Mouse (Mus musculus) intestine, postnatal 0 days (tissue): Measurements from ENCODE around the gene Ube3a. TPM values are rescaled to one million over a fixed set of nuclear protein-coding genes. Genes with fewer than 3 reads are reported as not detected.

Experiments
- ATAC-seq: fragments of 200-750 bp; cut with Nextera tagmentation; 2 replicates; pipeline ENCODE4 v1.8.0; 2017; ENCODE audit warnings: mild to moderate bottlenecking, moderate TSS enrichment, moderate library complexity
- H3K27ac ChIP-seq: fragments of 300-500 bp; sonication (generic); 2 replicates; pipeline ENCODE4 v1.5.1; 2014; ENCODE audit warnings: mild to moderate bottlenecking, low read depth, low read length, moderate library complexity
- H3K27me3 ChIP-seq: fragments of 300-500 bp; sonication (generic); replicated peaks from 2 replicates; pipeline ENCODE4 v1.6.1; 2014; ENCODE audit warnings: low read length, mixed read lengths; ENCODE audit not compliant: control insufficient read depth, insufficient read depth
- H3K36me3 ChIP-seq: fragments of 300-500 bp; sonication (generic); 2 replicates; pipeline ENCODE4 v1.6.1; 2014; ENCODE audit warnings: mild to moderate bottlenecking, moderate library complexity; ENCODE audit not compliant: control insufficient read depth, insufficient read depth
- H3K4me1 ChIP-seq: fragments of 300-500 bp; sonication (generic); replicated peaks from 2 replicates; pipeline ENCODE4 v1.6.1; 2014; ENCODE audit warnings: antibody characterized with exemption, low read length, mixed read lengths; ENCODE audit not compliant: control insufficient read depth, insufficient read depth
- H3K4me2 ChIP-seq: fragments of 300-500 bp; sonication (generic); replicated peaks from 2 replicates; pipeline ENCODE4 v1.6.1; 2014; ENCODE audit warnings: low read depth, mild to moderate bottlenecking, moderate library complexity
- H3K4me3 ChIP-seq: fragments of 300-500 bp; sonication (generic); 2 replicates; pipeline ENCODE4 v1.5.1; 2014; ENCODE audit warnings: low read depth, low read length
- H3K9ac ChIP-seq: fragments of 300-500 bp; sonication (generic); 2 replicates; pipeline ENCODE4 v1.6.1; 2014; ENCODE audit warnings: mild to moderate bottlenecking, low read depth, low read length
- H3K9me3 ChIP-seq: fragments of 300-500 bp; sonication (generic); 2 replicates; pipeline ENCODE4 v1.6.1; 2016; ENCODE audit warnings: mixed run types; ENCODE audit not compliant: control insufficient read depth
- CTCF ChIP-seq: sonication (generic); IDR thresholded peaks from 2 replicates; pipeline ENCODE4 v1.5.1; 2016; ENCODE audit warnings: low read depth, mild to moderate bottlenecking, control low read depth, antibody characterized with exemption, moderate library complexity
- WGBS: fragments of 180-500 bp; shearing (Covaris S2); extraction: QIAGEN DNeasy Blood & Tissue Kit; methylation state at CpG from one replicate; pipeline ENCODE4 v1.1.7; 2014; 5-methylcytosine and 5-hydroxymethylcytosine counted together
- polyA plus RNA-seq: library from polyadenylated mRNA; unstranded; fragments of >200 nt; fragmentation: Nextera tagmentation; extraction: Ambion mirVana; gene quantifications from 2 replicates; pipeline ENCODE4 v1.2.1, GENCODE M21; 2015

Gene Ube3a
- polyA plus RNA-seq, 1 experiment from 2014 or later, result 86.7 TPM

DNA sequence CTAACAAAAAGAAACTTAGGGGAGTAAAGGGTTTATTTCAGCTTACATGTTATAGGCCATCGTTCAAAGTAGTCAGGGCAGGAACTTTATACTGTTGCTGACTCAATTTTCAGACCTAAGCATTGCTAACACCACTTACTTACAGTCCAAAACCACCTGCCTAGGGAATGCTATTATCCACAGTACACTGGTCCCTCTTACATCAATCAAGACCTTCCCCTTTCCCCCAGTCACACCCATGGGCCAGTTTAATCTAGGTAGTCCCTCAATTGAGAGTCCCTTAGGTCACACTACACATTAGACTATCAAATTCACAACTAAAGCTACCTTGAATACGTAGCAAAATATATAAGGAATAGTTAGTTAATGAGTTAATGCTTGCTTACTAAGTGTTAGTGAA, 24.8 kb downstream of the Ube3a start:
- H3K36me3 ChIP-seq, result peaks cover 10% of the 10 kb centered on the region; the same call in 1 of the 2 replicates
- no peak overlapping the region for H3K4me2 ChIP-seq
- no peak overlapping the region for H3K27ac ChIP-seq
- no peak for TF ChIP-seq CTCF
- H3K9ac ChIP-seq, result no peak overlapping the region
- H3K4me3 ChIP-seq, result no peak overlapping the region
- no peaks in the 10 kb centered on the region for H3K4me1 ChIP-seq
- no peaks in the 10 kb centered on the region for H3K9me3 ChIP-seq
- no peaks in the 10 kb centered on the region for H3K27me3 ChIP-seq
- no peak for ATAC-seq
- 92% methylated on average over 2 of the region's 2 CpGs for WGBS

DNA sequence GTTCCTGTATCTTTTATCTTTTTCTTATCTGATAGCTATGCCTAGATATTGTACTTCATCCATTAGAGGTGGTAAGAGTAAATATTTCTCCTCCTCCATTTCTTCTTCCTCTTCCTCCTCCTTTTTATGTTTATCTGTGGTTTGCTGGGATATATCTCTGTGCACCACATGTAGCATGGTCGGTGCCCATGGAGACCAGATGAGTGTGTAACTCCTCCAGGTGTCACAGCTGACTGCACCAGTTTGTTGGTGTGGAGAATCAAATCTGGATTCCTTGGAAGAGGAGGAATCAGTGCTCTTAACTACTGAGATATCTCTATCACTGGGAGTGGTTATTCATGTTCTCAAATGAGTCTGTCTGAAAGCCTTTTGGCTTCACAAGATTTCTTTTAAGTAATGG, 37.0 kb downstream of the Ube3a start:
- no peak for ATAC-seq
- 0 out of 2 replicates have a peak, but pooled peaks cover 4% of the 10 kb centered on the region for H3K36me3 ChIP-seq
- 76% methylated on average over 1 of the region's 1 CpGs for WGBS
- no peaks in the 10 kb centered on the region for H3K4me1 ChIP-seq
- no peak overlapping the region for H3K9ac ChIP-seq
- no peak overlapping the region for H3K4me3 ChIP-seq
- no peak overlapping the region for H3K4me2 ChIP-seq
- H3K27me3 ChIP-seq, result no peaks in the 10 kb centered on the region
- H3K9me3 ChIP-seq, result no peaks in the 10 kb centered on the region
- no peak overlapping the region for H3K27ac ChIP-seq
- TF ChIP-seq CTCF, result no peak

DNA sequence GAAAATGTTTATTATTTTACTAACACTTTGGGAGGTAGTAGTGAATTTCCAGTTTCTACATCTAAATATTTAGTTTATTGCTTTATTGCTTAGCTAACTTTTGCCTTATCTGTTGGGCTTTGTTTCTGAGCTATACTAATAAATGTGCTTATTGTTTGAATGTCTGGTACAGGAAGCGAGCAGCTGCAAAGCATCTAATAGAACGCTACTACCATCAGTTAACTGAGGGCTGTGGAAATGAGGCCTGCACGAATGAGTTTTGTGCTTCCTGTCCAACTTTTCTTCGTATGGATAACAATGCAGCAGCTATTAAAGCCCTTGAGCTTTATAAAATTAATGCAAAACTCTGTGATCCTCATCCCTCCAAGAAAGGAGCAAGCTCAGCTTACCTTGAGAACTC, 43.2 kb downstream of the Ube3a start:
- no peaks in the 10 kb centered on the region for H3K27me3 ChIP-seq
- ATAC-seq, result no peak
- H3K4me1 ChIP-seq, result no peaks in the 10 kb centered on the region
- no peak overlapping the region for H3K4me2 ChIP-seq
- H3K36me3 ChIP-seq, result peaks cover 15% of the 10 kb centered on the region
- H3K9ac ChIP-seq, result no peak overlapping the region
- TF ChIP-seq CTCF, result no peak
- H3K27ac ChIP-seq, result no peak overlapping the region
- H3K9me3 ChIP-seq, result no peaks in the 10 kb centered on the region
- H3K4me3 ChIP-seq, result no peak overlapping the region
- 9% methylated on average over 4 of the region's 4 CpGs for WGBS

DNA sequence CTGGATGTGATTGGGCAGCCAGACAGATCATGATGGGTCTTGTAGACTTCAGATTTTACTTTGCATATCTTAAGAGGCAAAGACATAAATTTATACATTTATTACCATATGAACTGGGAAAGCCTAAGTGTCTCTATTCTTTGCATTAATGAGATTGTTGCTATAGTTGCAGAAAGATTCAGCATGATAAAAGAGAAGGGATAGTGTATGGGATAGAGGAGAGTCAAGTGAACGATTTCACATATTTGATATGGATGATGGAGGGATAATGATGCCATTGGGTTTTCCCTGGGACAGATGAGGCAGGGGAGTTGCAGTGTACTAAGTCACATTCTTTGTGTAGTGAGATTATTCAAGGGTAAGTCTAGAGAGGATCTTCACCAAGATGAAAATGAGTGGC, 84.0 kb downstream of the Ube3a start:
- 90% methylated on average over 1 of the region's 1 CpGs for WGBS
- H3K4me2 ChIP-seq, result no peak overlapping the region
- no peak for ATAC-seq
- H3K27me3 ChIP-seq, result no peaks in the 10 kb centered on the region
- no peak overlapping the region for H3K9ac ChIP-seq
- H3K27ac ChIP-seq, result no peak overlapping the region
- H3K36me3 ChIP-seq, result no peaks in the 10 kb centered on the region
- no peak for TF ChIP-seq CTCF
- H3K4me1 ChIP-seq, result no peaks in the 10 kb centered on the region
- no peaks in the 10 kb centered on the region for H3K9me3 ChIP-seq
- H3K4me3 ChIP-seq, result no peak overlapping the region

DNA sequence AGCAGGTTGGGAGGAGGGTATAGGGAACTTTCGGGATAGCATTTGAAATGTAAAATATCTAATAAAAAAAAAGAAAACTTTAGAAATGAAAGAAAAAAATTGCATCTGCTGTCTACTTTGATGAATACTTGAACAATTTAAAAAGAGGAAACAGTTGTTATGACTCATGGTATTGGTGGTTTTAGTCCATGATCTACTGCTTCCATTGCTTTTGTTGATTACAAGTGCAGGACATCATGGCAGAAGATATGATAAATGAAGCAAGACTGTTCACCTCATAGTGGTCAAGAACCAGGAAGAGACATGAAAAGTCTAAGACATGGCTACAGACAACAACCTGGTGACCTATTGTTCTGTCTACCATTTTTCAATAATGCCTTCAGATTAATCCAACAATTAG, 94.2 kb downstream of the Ube3a start:
- no peaks in the 10 kb centered on the region for H3K4me1 ChIP-seq
- no peaks in the 10 kb centered on the region for H3K9me3 ChIP-seq
- H3K27ac ChIP-seq, result no peak overlapping the region
- WGBS, result 87% methylated on average over 1 of the region's 1 CpGs
- ATAC-seq, result no peak
- no peak for TF ChIP-seq CTCF
- no peak overlapping the region for H3K4me3 ChIP-seq
- H3K27me3 ChIP-seq, result no peaks in the 10 kb centered on the region
- H3K9ac ChIP-seq, result no peak overlapping the region
- H3K36me3 ChIP-seq, result no peaks in the 10 kb centered on the region
- H3K4me2 ChIP-seq, result no peak overlapping the region
